Mouse (Mus musculus): Measurements from ENCODE around the gene Olfr974. TPM values are rescaled to one million over a fixed set of nuclear protein-coding genes. Genes with fewer than 3 reads are reported as not detected.
"Not testable (repeated sequence)": the region's sequence is repeated elsewhere in the genome, so short reads cannot be mapped to it uniquely, and the experiment has no call there.

Olfr974 gene
- not detected in 2 replicates for polyA plus RNA-seq (2014; fragmentation: Nextera tagmentation; extraction: Ambion mirVana)

DNA sequence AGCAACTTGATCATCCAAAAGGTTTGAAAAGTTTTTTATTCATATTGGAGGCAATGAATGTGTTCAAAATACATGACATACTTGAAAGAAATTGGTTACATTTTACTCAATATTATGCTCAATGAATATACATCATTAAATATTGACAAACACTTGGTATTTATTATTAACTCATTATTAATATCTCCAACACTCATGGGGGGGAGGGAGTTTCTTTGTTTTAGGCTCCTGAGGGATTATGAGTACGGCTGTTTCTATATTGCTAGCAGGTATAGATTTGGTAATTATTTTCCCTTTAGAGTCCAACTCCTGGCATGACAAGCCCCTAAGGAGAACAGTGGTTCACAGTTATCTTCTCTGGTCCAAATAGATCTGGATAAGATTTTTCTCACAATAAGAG is at the start of gene Olfr974:
TSS of gene Olfr974 (plus strand) at position 301 of the 400 bp plus-strand sequence.
- Histone ChIP-seq H3K27me3 (ENCODE audit: control insufficient read depth, insufficient read depth, low read length) (no peaks in the 10 kb centered on the region), H3K9ac (no peak within 1 kb of the TSS), H3K4me1 (replicated peaks; ENCODE audit: control insufficient read depth, insufficient read depth, low read length) (no peaks in the 10 kb centered on the region), H3K27ac (no peak within 1 kb of the TSS), H3K36me3 (replicated peaks; ENCODE audit: control insufficient read depth, insufficient read depth) (no peaks in the 10 kb centered on the region), H3K4me3 (replicated peaks; ENCODE audit: low read length) (no peak within 1 kb of the TSS), H3K4me2 (replicated peaks) (no peak within 1 kb of the TSS), H3K9me3 (ENCODE audit: control insufficient read depth, low read length) (peaks cover 4% of the 10 kb centered on the region; the same call in 1 of the 2 replicates)
- 95% methylated on average over 1 of the region's 1 CpGs for WGBS
- ATAC-seq (ENCODE audit: low FRiP score): no peak
- no peak for DNase-seq (ENCODE audit: low spot score)

DNA sequence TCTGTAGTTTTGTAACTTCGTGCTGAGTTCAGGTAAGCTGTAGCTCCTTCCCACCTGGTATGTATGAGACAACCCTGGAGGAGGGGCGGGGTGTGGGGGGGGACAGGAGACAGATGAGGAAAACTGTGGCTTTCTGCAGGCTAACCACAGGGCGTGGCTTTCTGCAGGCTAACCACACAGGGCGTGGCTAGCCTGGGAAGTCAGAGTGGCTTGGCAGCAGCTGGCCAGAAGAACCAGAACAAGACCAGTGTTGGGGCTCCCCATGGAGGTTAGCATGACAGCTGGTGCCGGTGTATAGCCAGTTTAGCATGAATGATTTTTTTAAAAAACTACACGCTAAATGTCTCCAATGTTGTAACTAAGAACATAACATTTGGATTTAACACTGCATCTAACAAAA is 32.2 kb upstream of the Olfr974 start:
- ATAC-seq (ENCODE audit: low FRiP score): no peak
- no peaks in the 10 kb centered on the region for H3K4me1 ChIP-seq (replicated peaks; ENCODE audit: control insufficient read depth, insufficient read depth, low read length)

DNA sequence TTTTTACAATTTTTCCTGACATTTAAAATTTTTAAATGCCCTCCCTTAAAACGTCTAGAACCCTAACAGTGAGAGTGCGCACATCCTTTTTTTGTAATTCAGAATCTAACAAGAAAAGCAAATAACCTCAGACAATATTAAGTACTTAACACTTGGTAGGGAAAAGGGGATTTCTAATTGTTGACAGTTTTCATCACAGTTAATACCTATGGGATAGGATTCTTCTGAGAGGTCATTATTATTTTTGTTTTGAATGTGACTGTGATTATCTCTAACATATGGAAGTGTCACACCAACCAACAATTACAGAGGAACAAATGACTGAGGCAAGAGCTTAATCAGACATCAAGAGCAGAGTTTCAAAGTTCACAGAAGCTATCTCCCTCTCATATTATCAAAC is 30.3 kb upstream of the Olfr974 start, which contains the start of gene Olfr229:
TSS of gene Olfr229 (plus strand) at position 301 of the 400 bp plus-strand sequence.
- H3K27ac ChIP-seq: no peak within 1 kb of the TSS
- DNase-seq (ENCODE audit: low spot score) (no peak), ATAC-seq (ENCODE audit: low FRiP score) (no peak)
- H3K4me2 ChIP-seq (replicated peaks): no peak within 1 kb of the TSS
- 77% methylated on average over 2 of the region's 2 CpGs for WGBS
- H3K4me1 ChIP-seq (replicated peaks; ENCODE audit: control insufficient read depth, insufficient read depth, low read length): no peaks in the 10 kb centered on the region
- H3K9ac ChIP-seq: no peak within 1 kb of the TSS
- no peaks in the 10 kb centered on the region for H3K27me3 ChIP-seq (ENCODE audit: control insufficient read depth, insufficient read depth, low read length)
- H3K36me3 ChIP-seq (replicated peaks; ENCODE audit: control insufficient read depth, insufficient read depth): no peaks in the 10 kb centered on the region
- H3K4me3 ChIP-seq (replicated peaks; ENCODE audit: low read length): no peak within 1 kb of the TSS
- no peaks in the 10 kb centered on the region for H3K9me3 ChIP-seq (ENCODE audit: control insufficient read depth, low read length)

More for the DNA sequence above, 32.2 kb upstream of the Olfr974 start:
- no peak overlapping the region for H3K27ac ChIP-seq
- H3K36me3 ChIP-seq (replicated peaks; ENCODE audit: control insufficient read depth, insufficient read depth): no peaks in the 10 kb centered on the region
- 81% methylated on average over 6 of the region's 6 CpGs for WGBS
- H3K27me3 ChIP-seq (ENCODE audit: control insufficient read depth, insufficient read depth, low read length): no peaks in the 10 kb centered on the region
- H3K9ac ChIP-seq: no peak overlapping the region
- H3K4me2 ChIP-seq (replicated peaks): no peak overlapping the region
- no peak overlapping the region for H3K4me3 ChIP-seq (replicated peaks; ENCODE audit: low read length)
- H3K9me3 ChIP-seq (ENCODE audit: control insufficient read depth, low read length): no peaks in the 10 kb centered on the region
- no peak for DNase-seq (ENCODE audit: low spot score)

DNA sequence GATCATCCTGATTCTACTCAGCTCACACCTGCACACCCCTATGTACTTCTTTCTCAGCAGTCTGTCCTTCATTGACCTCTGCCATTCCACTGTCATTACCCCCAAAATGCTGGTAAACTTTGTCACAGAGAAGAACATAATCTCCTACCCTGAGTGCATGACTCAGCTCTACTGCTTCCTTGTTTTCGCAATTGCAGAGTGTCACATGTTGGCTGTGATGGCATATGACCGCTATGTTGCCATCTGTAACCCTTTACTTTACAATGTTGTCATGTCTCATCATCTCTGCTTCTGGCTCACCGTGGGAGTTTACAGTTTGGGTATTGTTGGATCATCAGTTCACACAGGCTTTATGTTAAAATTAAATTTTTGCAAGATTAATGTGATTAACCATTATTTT is 27.4 kb upstream of the Olfr974 start:
- H3K27me3 ChIP-seq (ENCODE audit: control insufficient read depth, insufficient read depth, low read length): no peaks in the 10 kb centered on the region
- no peak overlapping the region for H3K4me3 ChIP-seq (replicated peaks; ENCODE audit: low read length)
- no peak overlapping the region for H3K4me2 ChIP-seq (replicated peaks)
- H3K9ac ChIP-seq: no peak overlapping the region
- ATAC-seq (ENCODE audit: low FRiP score): no peak
- no peak for DNase-seq (ENCODE audit: low spot score)
- WGBS: 87% methylated on average over 3 of the region's 3 CpGs
- no peaks in the 10 kb centered on the region for H3K36me3 ChIP-seq (replicated peaks; ENCODE audit: control insufficient read depth, insufficient read depth)
- H3K27ac ChIP-seq: no peak overlapping the region
- no peaks in the 10 kb centered on the region for H3K4me1 ChIP-seq (replicated peaks; ENCODE audit: control insufficient read depth, insufficient read depth, low read length)
- no peaks in the 10 kb centered on the region for H3K9me3 ChIP-seq (ENCODE audit: control insufficient read depth, low read length)

DNA sequence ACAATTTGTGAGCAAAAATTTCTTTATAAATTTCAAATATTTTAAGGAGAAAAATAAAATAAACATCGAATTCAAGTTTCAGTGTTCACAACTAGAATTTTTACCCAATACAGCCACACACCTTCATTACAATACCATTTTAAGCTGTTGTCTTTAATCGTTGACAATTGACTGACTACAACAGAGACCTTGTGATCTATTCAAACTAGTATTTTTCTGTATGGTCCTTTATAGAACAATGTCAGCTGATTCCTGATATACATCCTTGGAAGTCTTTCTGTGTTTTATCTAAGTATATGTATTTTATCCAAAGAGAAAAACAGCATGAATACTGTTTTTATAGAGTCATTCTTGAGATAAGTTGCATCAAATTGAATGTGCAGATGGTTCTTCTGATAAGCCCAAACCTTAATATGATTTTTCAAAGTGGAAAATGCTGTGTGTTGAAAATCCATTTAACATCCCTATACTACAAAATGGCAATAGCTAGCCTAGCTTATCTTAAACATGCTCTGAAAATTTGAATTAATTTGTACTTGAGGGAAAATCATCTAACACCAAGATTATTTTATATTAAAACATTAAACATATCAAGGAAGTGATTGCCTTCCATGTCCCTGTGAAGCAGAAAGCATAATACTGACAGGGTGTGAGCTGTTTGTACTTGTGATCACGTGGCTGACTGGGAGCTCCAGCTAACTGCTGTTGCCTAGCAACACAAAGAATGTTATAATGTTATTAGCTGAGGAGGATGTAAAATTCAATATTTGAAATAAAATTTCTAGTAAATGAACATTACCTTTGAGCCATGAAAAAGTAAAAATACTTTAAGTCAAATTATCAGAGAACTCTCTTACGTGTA is 9.1 kb upstream of the Olfr974 start:
- not testable (repeated sequence) for H3K9me3 ChIP-seq (ENCODE audit: control insufficient read depth, low read length); H3K4me2 ChIP-seq (replicated peaks); H3K27ac ChIP-seq; H3K27me3 ChIP-seq (ENCODE audit: control insufficient read depth, insufficient read depth, low read length); DNase-seq (ENCODE audit: low spot score); H3K4me3 ChIP-seq (replicated peaks; ENCODE audit: low read length); H3K36me3 ChIP-seq (replicated peaks; ENCODE audit: control insufficient read depth, insufficient read depth); H3K9ac ChIP-seq; H3K4me1 ChIP-seq (replicated peaks; ENCODE audit: control insufficient read depth, insufficient read depth, low read length)
- no CpG with 5 or more reads among the region's 4 CpGs for WGBS
- peak; percentile 91 for ATAC-seq (ENCODE audit: low FRiP score)

DNA sequence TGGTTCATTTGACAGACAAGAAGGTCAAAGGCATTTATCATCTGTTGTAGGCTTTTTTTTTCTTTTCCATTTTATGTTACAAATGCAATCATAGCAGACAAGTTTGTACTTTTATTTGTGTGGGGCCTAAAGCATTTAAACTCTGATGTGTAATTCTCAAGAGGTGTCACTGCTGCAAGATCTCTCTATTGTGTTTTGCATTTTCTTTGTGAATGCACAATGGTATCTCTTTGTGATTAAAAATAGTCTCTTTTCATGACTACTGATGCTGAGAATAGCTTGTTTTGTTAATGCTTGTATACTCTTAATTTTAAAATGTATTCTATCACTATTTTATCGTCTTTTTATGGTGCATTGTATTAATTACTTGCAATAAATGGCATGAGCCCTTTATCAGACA is 8.5 kb upstream of the Olfr974 start:
- not testable (repeated sequence) for H3K9ac ChIP-seq; H3K27me3 ChIP-seq (ENCODE audit: control insufficient read depth, insufficient read depth, low read length); H3K4me1 ChIP-seq (replicated peaks; ENCODE audit: control insufficient read depth, insufficient read depth, low read length); H3K9me3 ChIP-seq (ENCODE audit: control insufficient read depth, low read length); DNase-seq (ENCODE audit: low spot score); H3K36me3 ChIP-seq (replicated peaks; ENCODE audit: control insufficient read depth, insufficient read depth); H3K4me3 ChIP-seq (replicated peaks; ENCODE audit: low read length); ATAC-seq (ENCODE audit: low FRiP score); H3K4me2 ChIP-seq (replicated peaks); H3K27ac ChIP-seq
- 34% methylated on average over 1 of the region's 1 CpGs for WGBS

DNA sequence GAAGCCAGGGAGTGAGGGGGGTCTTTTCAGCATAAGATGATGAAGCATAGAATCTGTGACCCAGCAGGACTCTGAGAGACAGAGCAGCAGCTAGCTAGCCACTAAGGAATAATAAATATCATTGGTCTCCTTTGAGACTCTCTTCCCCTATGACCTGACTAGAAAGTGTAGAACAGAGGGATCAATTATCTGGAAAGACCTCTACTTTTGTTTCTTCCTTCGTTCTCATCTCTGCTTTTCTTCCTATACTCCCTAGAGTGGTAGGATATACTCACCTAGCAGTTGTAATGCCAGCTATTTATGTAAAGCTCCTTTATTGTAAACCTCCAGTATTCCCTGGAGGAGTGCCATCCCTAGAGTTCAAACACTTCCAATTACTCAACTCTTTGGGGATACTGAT is 14.6 kb downstream of the Olfr974 start, which contains the start of gene Olfr975:
TSS of gene Olfr975 (minus strand) at position 101 of the 400 bp plus-strand sequence.
- no peak within 1 kb of the TSS for H3K9ac ChIP-seq
- H3K27ac ChIP-seq: no peak within 1 kb of the TSS
- H3K36me3 ChIP-seq (replicated peaks; ENCODE audit: control insufficient read depth, insufficient read depth): no peaks in the 10 kb centered on the region
- H3K4me1 ChIP-seq (replicated peaks; ENCODE audit: control insufficient read depth, insufficient read depth, low read length): no peaks in the 10 kb centered on the region
- no peak for ATAC-seq (ENCODE audit: low FRiP score)
- no peak for DNase-seq (ENCODE audit: low spot score)
- H3K4me3 ChIP-seq (replicated peaks; ENCODE audit: low read length): no peak within 1 kb of the TSS
- no peaks in the 10 kb centered on the region for H3K27me3 ChIP-seq (ENCODE audit: control insufficient read depth, insufficient read depth, low read length)
- H3K4me2 ChIP-seq (replicated peaks): no peak within 1 kb of the TSS
- no peaks in the 10 kb centered on the region for H3K9me3 ChIP-seq (ENCODE audit: control insufficient read depth, low read length)
- 70% methylated on average over 1 of the region's 1 CpGs for WGBS

DNA sequence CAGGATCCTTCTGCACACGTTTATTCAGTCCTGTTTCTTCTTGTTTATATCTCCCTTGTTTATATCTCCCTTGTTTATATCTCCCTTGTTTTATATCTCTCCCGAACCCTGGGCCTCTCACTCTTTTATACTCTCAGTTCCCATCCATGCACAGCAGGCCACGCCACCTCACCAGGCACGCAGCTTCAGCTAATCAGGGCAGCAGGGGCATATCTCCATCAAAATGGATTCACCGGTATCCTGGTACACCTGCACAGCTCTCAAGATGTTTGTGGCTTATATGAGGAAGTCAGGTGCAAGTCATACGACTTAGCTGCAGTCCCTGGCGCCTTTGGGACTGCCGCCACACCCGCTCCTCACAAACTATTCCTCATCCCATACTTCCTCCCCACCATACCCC is 23.7 kb downstream of the Olfr974 start, which contains the start of gene Olfr976:
TSS of gene Olfr976 (minus strand) at position 101 of the 400 bp plus-strand sequence.
- H3K4me2 ChIP-seq (replicated peaks); H3K9me3 ChIP-seq (ENCODE audit: control insufficient read depth, low read length); ATAC-seq (ENCODE audit: low FRiP score); H3K4me1 ChIP-seq (replicated peaks; ENCODE audit: control insufficient read depth, insufficient read depth, low read length); H3K36me3 ChIP-seq (replicated peaks; ENCODE audit: control insufficient read depth, insufficient read depth); DNase-seq (ENCODE audit: low spot score); H3K27me3 ChIP-seq (ENCODE audit: control insufficient read depth, insufficient read depth, low read length); H3K27ac ChIP-seq; H3K9ac ChIP-seq; H3K4me3 ChIP-seq (replicated peaks; ENCODE audit: low read length): not testable (repeated sequence)
- 87% methylated on average over 6 of the region's 9 CpGs for WGBS

DNA sequence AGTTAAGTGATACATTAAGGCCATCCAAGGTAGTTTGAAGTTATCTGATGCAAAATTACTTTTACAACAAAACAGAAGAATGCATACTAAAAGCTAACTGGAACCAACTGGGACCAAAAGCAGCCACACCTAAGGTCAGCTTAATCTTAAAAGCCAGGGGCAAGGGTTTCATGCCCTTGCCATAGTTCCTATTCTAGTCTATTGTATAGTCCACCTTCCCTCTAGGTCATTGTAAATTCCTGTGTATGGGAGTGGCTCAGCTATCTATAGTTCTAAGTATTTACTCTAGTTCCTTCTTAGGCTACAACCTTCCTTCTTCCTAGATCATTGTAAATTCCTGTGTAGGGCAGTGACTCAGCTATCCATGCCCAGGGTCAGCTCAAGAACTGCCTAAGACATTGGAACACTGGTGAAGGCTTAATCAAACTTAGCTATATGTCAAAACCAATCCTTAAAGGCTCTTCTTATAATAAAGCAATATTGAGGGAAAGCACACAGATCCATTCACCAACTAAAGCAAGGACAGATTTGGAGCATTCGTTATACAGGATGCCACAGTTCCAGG is 39.4 kb downstream of the Olfr974 start:
- H3K9ac ChIP-seq; H3K4me3 ChIP-seq (replicated peaks; ENCODE audit: low read length); H3K27me3 ChIP-seq (ENCODE audit: control insufficient read depth, insufficient read depth, low read length); H3K36me3 ChIP-seq (replicated peaks; ENCODE audit: control insufficient read depth, insufficient read depth); H3K27ac ChIP-seq; H3K9me3 ChIP-seq (ENCODE audit: control insufficient read depth, low read length); H3K4me1 ChIP-seq (replicated peaks; ENCODE audit: control insufficient read depth, insufficient read depth, low read length); ATAC-seq (ENCODE audit: low FRiP score); H3K4me2 ChIP-seq (replicated peaks); DNase-seq (ENCODE audit: low spot score): not testable (repeated sequence)
- 100% methylated on average over 1 of the region's 1 CpGs for WGBS
